Mouse (Mus musculus): ENCODE results near the gene Gm3646.

DNA sequence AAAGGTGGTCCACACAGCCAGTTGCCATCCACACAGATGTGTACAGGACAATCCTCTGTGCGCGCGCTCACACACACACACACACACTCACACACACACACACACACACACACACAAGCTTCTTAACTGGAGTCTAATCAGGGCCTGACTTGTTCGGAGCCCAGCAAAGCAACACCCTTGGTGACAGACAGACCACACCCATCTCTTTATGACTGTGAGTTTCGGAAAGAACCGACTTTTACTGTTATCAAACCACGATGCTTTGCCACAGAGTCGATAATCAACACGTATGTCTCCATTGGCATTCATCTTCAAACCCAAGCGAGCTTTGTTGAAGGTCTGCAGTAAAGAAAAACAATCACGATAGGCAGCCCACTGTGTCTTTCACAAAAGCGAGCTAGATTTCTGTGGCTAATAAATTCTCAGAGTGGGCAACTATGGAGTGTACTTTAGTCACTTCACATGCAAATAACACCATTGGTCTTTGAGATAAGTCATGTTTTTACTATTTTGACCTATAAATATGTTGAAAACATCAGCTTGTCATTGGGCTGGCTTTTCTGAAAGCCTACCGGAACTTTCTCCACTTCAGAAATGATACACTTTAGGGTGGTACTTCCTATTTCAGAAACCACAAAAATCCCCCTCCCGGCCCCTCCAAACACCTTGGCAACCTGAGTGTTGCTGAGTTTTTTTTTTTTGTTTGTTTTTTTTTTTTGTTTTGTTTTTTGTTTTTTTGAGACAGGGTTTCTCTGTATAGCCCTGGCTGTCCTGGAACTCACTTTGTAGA is 37.3 kb upstream of the Gm3646 start:
- TF ChIP-seq CTCF (IDR thresholded peaks at IDR 0.05; ENCODE audit: low read depth) (no peak), EP300 (IDR thresholded peaks at IDR 0.05; ENCODE audit: low read depth) (no peak)
